Mouse (Mus musculus): Measurements from ENCODE around the gene Ankrd40. TPM values are rescaled to one million over a fixed set of nuclear protein-coding genes. Genes with fewer than 3 reads are reported as not detected.

The Ankrd40 gene
- polyA plus RNA-seq, 1 experiment from 2014 or later, result 5.5 TPM

DNA sequence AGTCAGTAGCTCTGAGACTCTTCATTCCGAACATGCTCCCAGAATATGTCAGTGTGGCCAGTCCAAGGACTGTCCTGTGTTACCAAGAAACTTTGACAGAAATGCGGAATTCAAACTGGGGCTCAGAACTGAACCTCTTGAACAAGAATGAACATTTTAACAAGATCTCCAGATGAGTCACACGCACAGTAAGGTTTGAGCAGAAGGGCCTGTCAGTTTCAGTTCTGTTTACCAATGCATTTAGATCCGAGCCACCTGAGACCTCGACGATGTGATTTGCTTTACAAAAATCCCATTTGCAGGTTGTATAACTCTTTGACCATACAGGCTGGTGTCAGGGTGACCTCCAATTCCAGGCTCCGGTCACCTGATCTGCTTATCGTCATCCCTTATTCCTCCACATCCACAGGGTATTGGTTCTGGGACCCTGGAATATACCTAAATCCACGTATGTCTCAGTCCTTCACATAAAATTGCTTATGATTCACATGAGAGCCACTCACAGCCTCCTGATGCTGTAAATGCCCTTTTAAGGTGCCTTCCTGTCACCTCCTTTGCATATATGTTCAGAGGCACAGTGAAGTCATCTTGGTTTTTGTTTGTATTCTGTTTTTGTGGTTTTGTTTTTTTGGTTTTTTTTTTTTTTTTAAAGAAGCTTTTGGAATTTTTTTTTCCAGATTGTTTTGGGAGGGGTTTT is 27.9 kb downstream of the Ankrd40 start:
- no peak overlapping the region for H3K4me2 ChIP-seq
- no peaks in the 10 kb centered on the region for H3K9me3 ChIP-seq (replicated peaks)
- H3K4me3 ChIP-seq (replicated peaks), result no peak overlapping the region
- peaks cover 42% of the 10 kb centered on the region for H3K27me3 ChIP-seq
- no peaks in the 10 kb centered on the region for H3K36me3 ChIP-seq
- H3K27ac ChIP-seq, result no peak overlapping the region
- WGBS (ENCODE audit: insufficient replicate concordance), result 74% methylated on average over 9 of the region's 9 CpGs
- no peak overlapping the region for H3K9ac ChIP-seq
- peaks cover 18% of the 10 kb centered on the region for H3K4me1 ChIP-seq (replicated peaks)
- ATAC-seq (ENCODE audit: low read depth), result no peak
- DNase-seq, result no peak

DNA sequence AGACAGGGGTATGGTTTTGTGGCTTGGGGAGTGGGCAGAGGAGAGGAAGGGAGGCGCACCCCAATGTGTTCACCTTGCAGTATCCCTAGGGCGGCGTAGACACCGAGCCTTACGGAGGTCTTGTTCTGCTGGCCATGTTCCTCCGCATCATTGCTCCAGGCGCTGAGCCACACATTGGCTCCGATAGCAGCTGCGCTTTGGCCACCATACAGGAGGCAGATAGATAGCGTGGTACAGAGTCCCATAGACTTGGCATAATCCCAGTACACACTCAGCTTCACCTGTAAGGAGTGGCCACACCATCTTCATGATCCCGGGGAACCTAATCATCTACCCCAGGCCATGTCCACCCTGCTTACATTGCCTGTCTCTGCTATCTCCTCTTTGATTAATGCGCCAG is 31.4 kb downstream of the Ankrd40 start:
- no peaks in the 10 kb centered on the region for H3K36me3 ChIP-seq
- H3K4me3 ChIP-seq (replicated peaks), result no peak overlapping the region
- no peak for DNase-seq
- H3K27ac ChIP-seq, result no peak overlapping the region
- H3K27me3 ChIP-seq, result peaks cover 30% of the 10 kb centered on the region
- H3K9me3 ChIP-seq (replicated peaks), result no peaks in the 10 kb centered on the region
- H3K9ac ChIP-seq, result no peak overlapping the region
- no peak overlapping the region for H3K4me2 ChIP-seq
- no peak for ATAC-seq (ENCODE audit: low read depth)
- H3K4me1 ChIP-seq (replicated peaks), result no peaks in the 10 kb centered on the region
- 90% methylated on average over 12 of the region's 12 CpGs for WGBS (ENCODE audit: insufficient replicate concordance)

DNA sequence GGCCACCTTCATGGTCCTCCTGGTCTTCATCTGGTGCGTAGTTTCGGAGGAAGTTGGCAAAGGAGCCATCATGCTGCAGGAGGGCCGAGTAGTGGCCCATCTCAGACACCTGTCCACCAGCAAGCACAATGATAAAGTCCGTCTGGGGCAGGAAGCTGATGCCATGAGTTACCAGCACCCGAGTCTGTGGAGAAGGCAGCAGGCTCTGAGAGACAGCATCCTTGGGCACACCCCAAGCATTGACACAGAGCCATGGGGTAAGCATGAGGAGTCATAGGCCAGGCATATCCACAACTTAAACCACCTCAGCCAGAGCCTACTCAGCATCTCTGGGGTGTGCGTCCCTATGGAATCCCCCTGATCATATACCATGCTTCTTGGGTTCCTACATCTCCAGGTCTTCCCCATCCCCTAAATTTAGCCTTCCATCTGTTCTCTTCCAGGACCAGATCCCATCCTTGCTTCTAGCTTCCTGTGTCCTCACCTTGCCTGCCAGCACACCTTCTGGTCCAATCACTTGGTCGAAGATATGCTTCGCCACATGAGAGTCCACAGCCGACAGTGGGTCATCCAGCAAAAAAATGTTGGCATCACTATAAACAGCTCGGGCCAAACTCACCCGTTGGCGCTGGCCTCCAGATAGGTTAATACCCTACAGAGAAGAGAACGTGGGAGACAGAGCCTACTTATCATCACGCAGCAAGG is 33.5 kb downstream of the Ankrd40 start:
- DNase-seq (no peak), ATAC-seq (ENCODE audit: low read depth) (no peak)
- no peak overlapping the region for H3K4me3 ChIP-seq (replicated peaks)
- H3K27me3 ChIP-seq, result peaks cover 18% of the 10 kb centered on the region
- H3K36me3 ChIP-seq, result no peaks in the 10 kb centered on the region
- H3K4me2 ChIP-seq, result no peak overlapping the region
- WGBS (ENCODE audit: insufficient replicate concordance), result 75% methylated on average over 14 of the region's 14 CpGs
- no peak overlapping the region for H3K9ac ChIP-seq
- no peaks in the 10 kb centered on the region for H3K9me3 ChIP-seq (replicated peaks)
- no peak overlapping the region for H3K27ac ChIP-seq
- no peaks in the 10 kb centered on the region for H3K4me1 ChIP-seq (replicated peaks)

DNA sequence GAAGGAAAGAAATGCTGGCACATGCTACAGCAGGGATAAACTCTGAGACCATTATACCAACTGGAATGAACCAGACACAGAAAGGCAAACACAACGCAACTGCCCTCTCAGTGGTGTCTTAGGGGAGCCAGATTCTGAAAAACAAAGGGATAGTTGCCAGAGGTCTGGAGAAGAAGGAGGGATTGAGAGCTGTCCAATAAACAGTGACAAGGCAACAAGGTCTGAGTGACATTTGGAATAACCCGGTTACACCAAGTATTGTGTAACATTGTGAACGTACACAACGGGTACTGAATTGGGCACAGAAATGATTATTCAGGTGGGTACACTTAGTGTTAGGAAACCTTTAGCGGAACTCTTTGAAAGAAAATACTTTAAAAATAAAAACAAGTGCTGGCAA is 34.3 kb downstream of the Ankrd40 start:
- Histone ChIP-seq H3K27me3 (peaks cover 12% of the 10 kb centered on the region), H3K9ac (no peak overlapping the region), H3K9me3 (replicated peaks) (no peaks in the 10 kb centered on the region), H3K4me3 (replicated peaks) (no peak overlapping the region), H3K36me3 (no peaks in the 10 kb centered on the region), H3K4me1 (replicated peaks) (no peaks in the 10 kb centered on the region), H3K27ac (no peak overlapping the region), H3K4me2 (no peak overlapping the region)
- 76% methylated on average over 5 of the region's 5 CpGs for WGBS (ENCODE audit: insufficient replicate concordance)
- ATAC-seq (ENCODE audit: low read depth), result no peak
- DNase-seq, result no peak

DNA sequence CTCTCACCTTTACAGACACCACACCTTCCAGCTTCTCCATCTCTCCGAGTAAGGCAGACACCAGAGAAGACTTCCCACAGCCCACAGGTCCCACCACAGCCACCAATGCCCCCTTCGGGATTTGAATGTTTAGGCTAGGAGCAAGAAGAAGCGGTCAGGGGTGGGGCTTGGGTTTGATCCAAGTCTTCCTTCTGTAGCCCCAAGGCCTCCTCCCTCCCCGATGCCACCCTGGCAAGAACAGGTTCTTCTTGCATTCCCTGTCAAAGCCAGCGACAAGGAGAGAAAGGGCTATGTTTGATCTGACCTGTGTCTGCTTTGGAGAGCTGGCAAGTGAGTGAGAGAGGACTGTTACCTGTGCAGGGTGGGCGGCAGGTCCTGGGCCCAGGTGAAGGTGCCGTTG is 35.9 kb downstream of the Ankrd40 start:
- Histone ChIP-seq H3K4me3 (replicated peaks) (no peak overlapping the region), H3K27me3 (peaks cover 11% of the 10 kb centered on the region), H3K36me3 (no peaks in the 10 kb centered on the region), H3K9me3 (replicated peaks) (no peaks in the 10 kb centered on the region), H3K27ac (no peak overlapping the region), H3K9ac (no peak overlapping the region), H3K4me1 (replicated peaks) (no peaks in the 10 kb centered on the region), H3K4me2 (no peak overlapping the region)
- ATAC-seq (ENCODE audit: low read depth) (no peak), DNase-seq (no peak)
- 58% methylated on average over 7 of the region's 7 CpGs for WGBS (ENCODE audit: insufficient replicate concordance)

DNA sequence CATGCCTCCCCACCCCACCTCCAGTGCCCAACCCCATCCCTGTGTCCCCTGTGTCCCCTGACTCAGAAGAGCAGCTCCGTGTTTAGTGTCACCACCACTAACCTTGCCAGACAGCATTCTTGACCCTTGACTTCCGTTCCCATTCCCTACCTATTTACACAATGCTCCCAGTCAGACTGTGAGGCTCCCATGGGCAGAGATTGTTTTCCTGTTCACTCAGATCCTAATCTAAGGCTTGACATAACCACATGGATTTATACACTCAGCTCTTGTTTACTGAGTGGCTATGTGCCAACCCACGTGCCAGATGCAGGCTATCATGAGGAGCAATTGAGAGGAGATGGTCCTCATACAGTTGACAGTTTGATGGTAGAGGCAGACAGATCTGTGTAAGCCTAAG is 37.5 kb downstream of the Ankrd40 start:
- Histone ChIP-seq H3K36me3 (no peaks in the 10 kb centered on the region), H3K27ac (no peak overlapping the region), H3K4me2 (no peak overlapping the region), H3K27me3 (peaks cover 9% of the 10 kb centered on the region; the same call in 1 of the 2 replicates), H3K4me1 (replicated peaks) (peaks cover 3% of the 10 kb centered on the region), H3K9me3 (replicated peaks) (no peaks in the 10 kb centered on the region), H3K9ac (no peak overlapping the region), H3K4me3 (replicated peaks) (no peak overlapping the region)
- 46% methylated on average over 3 of the region's 3 CpGs for WGBS (ENCODE audit: insufficient replicate concordance)
- no peak for DNase-seq
- ATAC-seq (ENCODE audit: low read depth), result no peak

DNA sequence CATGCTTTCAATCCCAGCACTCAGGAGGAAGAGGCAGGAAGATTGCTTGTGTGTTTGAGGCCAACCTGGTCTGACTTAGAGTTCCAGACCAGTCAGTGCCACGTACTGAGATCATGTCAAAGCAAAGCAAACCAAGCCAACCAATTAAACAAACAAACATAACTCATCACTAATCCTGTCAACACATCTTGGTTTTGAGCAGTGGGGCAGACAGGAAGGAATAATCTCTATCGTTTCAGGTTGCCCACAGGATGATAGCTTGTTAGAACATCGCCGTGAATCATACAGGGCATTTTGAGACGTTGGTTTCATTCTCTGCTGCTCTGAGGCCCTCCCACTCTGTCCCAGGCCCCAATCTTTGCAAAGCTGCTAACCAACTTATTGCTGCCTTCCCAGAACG is 42.2 kb downstream of the Ankrd40 start:
- H3K4me1 ChIP-seq (replicated peaks), result peaks cover 17% of the 10 kb centered on the region
- no peaks in the 10 kb centered on the region for H3K36me3 ChIP-seq
- H3K27ac ChIP-seq, result no peak overlapping the region
- ATAC-seq (ENCODE audit: low read depth) (no peak), DNase-seq (no peak)
- peak overlapping the region; percentile 15; the same call in 1 of the 2 replicates for H3K9ac ChIP-seq
- no peaks in the 10 kb centered on the region for H3K9me3 ChIP-seq (replicated peaks)
- H3K27me3 ChIP-seq, result peaks cover 17% of the 10 kb centered on the region; the same call in 1 of the 2 replicates
- WGBS (ENCODE audit: insufficient replicate concordance), result 40% methylated on average over 6 of the region's 6 CpGs
- no peak overlapping the region for H3K4me3 ChIP-seq (replicated peaks)
- H3K4me2 ChIP-seq, result no peak overlapping the region

DNA sequence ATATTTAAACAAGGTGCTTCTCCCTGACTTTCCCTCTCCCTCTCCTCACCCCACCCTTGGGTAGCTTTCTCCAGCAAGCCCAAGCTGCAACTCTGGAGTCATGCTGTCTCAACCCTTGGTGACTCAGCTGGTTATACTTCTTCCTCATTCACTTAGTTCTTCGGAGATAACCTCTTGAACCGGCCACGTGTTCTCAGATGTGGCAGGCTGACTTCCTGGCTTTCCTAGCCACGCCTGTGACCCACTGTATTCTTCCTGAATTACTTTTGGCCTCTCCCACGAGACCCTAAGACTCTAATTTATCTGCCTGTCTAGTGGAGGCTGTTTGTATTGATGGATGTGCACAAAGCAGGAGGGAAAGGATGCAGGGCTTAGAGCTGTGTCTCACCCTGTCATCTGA is 43.0 kb downstream of the Ankrd40 start:
- H3K9me3 ChIP-seq (replicated peaks), result no peaks in the 10 kb centered on the region
- peaks cover 17% of the 10 kb centered on the region; the same call in 1 of the 2 replicates for H3K27me3 ChIP-seq
- no peak overlapping the region for H3K4me2 ChIP-seq
- H3K4me3 ChIP-seq (replicated peaks), result no peak overlapping the region
- 4% methylated on average over 5 of the region's 5 CpGs for WGBS (ENCODE audit: insufficient replicate concordance)
- H3K4me1 ChIP-seq (replicated peaks), result peaks cover 17% of the 10 kb centered on the region
- ATAC-seq (ENCODE audit: low read depth), result peak; percentile 72; the same call in 1 of the 2 replicates
- peak overlapping the region; percentile 15; the same call in 1 of the 2 replicates for H3K9ac ChIP-seq
- DNase-seq, result peak; percentile 34
- H3K27ac ChIP-seq, result peak overlapping the region; percentile 53
- H3K36me3 ChIP-seq, result no peaks in the 10 kb centered on the region

DNA sequence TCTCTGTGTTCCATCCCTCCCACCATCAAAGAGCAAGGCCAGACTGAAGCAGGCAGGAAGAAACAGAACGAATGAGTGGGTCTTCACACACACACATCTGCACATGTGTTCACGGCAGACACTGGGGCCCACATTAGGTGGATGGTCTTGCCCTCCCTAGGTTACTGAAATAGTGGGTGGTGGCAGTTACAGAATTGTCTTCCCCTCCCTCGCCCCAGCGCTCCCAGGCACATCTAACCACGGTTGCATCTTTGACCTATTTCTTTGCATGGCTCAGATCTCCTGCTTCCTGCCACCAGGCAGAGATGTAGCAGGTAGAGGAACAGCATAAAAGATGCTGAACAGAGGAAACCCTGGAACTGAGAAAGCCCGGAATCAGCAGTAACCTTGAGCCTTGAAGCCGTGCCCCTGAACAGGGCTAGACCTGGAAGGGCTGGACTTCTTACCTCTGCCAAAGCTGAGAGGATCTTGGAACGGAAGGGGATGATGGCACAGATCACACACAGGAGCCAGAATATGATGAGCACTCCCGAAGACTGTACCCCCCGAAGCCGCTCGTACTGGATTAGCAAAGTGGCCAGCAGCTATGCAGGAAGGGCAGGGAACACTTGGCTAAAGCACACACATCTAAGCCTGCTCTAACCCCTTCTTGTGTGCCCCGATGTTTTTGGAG is 46.6 kb downstream of the Ankrd40 start:
- Histone ChIP-seq H3K9me3 (replicated peaks) (no peaks in the 10 kb centered on the region), H3K27ac (no peak overlapping the region), H3K4me1 (replicated peaks) (peaks cover 17% of the 10 kb centered on the region), H3K4me3 (replicated peaks) (no peak overlapping the region), H3K4me2 (no peak overlapping the region), H3K27me3 (peaks cover 13% of the 10 kb centered on the region; the same call in 1 of the 2 replicates), H3K36me3 (no peaks in the 10 kb centered on the region), H3K9ac (no peak overlapping the region)
- no peak for DNase-seq
- ATAC-seq (ENCODE audit: low read depth), result no peak
- 66% methylated on average over 13 of the region's 13 CpGs for WGBS (ENCODE audit: insufficient replicate concordance)

DNA sequence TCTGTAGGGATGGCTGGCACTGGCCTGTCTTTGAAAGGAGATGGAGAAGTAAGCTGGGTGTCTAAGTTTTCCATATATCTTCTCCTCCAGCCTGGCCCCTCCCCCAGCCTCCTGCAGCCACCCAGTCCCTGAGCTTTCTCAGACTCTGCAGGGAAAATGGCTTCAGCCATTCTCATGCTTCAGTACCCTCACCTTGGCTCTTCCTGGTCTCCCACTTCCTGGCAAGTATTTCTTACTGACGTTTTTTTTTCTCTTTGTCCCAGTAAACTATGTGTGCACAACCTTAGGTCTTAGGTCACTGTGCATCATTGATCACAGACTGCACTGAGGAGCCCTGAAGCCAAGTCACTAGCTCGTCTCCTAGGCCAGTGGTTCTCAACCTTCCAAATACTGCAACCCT is 51.3 kb downstream of the Ankrd40 start:
- 30% methylated on average over 2 of the region's 2 CpGs for WGBS (ENCODE audit: insufficient replicate concordance)
- Histone ChIP-seq H3K27ac (no peak overlapping the region), H3K9ac (no peak overlapping the region), H3K27me3 (peaks cover 5% of the 10 kb centered on the region; the same call in 1 of the 2 replicates), H3K36me3 (no peaks in the 10 kb centered on the region), H3K4me1 (replicated peaks) (no peaks in the 10 kb centered on the region), H3K9me3 (replicated peaks) (no peaks in the 10 kb centered on the region), H3K4me2 (no peak overlapping the region), H3K4me3 (replicated peaks) (no peak overlapping the region)
- DNase-seq, result no peak
- ATAC-seq (ENCODE audit: low read depth), result no peak

DNA sequence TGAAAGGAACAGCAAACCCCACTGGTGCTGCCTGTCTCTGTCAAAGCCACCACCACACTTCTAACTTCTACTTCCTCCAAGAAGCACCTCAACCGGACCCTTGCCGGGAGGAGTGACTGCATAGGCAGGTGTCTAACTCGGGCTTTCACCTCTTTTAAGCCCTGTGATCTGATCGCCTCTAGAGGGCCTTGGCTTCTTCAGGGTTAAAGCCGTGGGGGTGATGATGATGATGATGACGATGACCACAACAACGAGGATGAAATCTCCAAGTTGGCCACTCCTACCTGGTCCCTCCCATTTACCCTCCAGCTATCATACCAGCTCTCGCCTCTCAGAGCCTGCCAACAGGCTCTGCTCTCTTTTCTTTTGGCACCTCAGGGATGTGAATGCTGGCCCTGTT is 51.9 kb downstream of the Ankrd40 start:
- WGBS (ENCODE audit: insufficient replicate concordance), result 39% methylated on average over 8 of the region's 8 CpGs
- ATAC-seq (ENCODE audit: low read depth), result no peak
- Histone ChIP-seq H3K36me3 (no peaks in the 10 kb centered on the region), H3K4me3 (replicated peaks) (no peak overlapping the region), H3K4me2 (no peak overlapping the region), H3K9me3 (replicated peaks) (no peaks in the 10 kb centered on the region), H3K27me3 (0 out of 2 replicates have a peak, but pooled peaks cover 5% of the 10 kb centered on the region), H3K9ac (no peak overlapping the region), H3K27ac (no peak overlapping the region), H3K4me1 (replicated peaks) (no peaks in the 10 kb centered on the region)
- DNase-seq, result no peak

Measured in liver, embryonic 13.5 days (tissue).